Mouse (Mus musculus): ENCODE data around the gene Gm36079. TPM values are rescaled to one million over a fixed set of nuclear protein-coding genes. Genes with fewer than 3 reads are reported as not detected.
"Not testable (repeated sequence)": the region's sequence is repeated elsewhere in the genome, so short reads cannot be mapped to it uniquely, and the experiment has no call there.

Gene Gm36079
- polyA plus RNA-seq, 1 experiment from 2014 or later: not detected

DNA sequence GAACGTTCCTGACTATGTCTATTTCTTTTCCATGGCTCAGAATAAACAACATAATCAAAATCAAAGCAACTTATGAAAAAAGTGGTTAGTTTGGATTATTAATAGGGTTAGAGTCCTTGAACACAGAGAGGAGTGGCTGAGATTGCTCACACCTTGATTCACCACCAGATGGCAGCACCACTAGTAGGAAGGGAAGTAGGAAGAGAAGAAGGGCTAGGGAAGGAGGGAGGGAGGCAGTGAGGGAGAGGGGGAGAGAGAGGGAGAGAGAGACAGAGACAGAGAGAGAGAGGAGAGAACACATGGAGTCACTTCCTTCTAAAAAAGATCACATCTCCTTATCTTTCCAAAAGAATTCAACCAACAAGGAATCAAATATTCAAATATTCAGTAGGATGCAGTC lies 14.3 kb upstream of the Gm36079 start:
- not testable (repeated sequence) for H3K36me3 ChIP-seq (ENCODE audit: control insufficient read depth, insufficient read depth, low read length); H3K27ac ChIP-seq (ENCODE audit: low read depth, low read length); H3K27me3 ChIP-seq (ENCODE audit: control insufficient read depth, insufficient read depth, low read length); H3K9ac ChIP-seq (ENCODE audit: low read depth, low read length); H3K4me3 ChIP-seq (ENCODE audit: low read length); H3K4me1 ChIP-seq (ENCODE audit: control insufficient read depth, insufficient read depth, low read length); H3K9me3 ChIP-seq (ENCODE audit: control insufficient read depth, low read length); H3K4me2 ChIP-seq (replicated peaks; ENCODE audit: low read depth, low read length)
- WGBS: no CpG with 5 or more reads among the region's 1 CpGs
- ATAC-seq (ENCODE audit: low FRiP score, low TSS enrichment): peak; percentile 62; the same call in 1 of the 2 replicates

- not testable (repeated sequence) for H3K27me3 ChIP-seq (ENCODE audit: control insufficient read depth, insufficient read depth, low read length); H3K4me2 ChIP-seq (replicated peaks; ENCODE audit: low read depth, low read length); H3K27ac ChIP-seq (ENCODE audit: low read depth, low read length); H3K36me3 ChIP-seq (ENCODE audit: control insufficient read depth, insufficient read depth, low read length); H3K9ac ChIP-seq (ENCODE audit: low read depth, low read length); H3K9me3 ChIP-seq (ENCODE audit: control insufficient read depth, low read length); H3K4me1 ChIP-seq (ENCODE audit: control insufficient read depth, insufficient read depth, low read length); H3K4me3 ChIP-seq (ENCODE audit: low read length); ATAC-seq (ENCODE audit: low FRiP score, low TSS enrichment)
- WGBS: 7% methylated on average over 6 of the region's 6 CpGs
Observed at GRCm38 (mm10) chr13:120037881-120038280, 11.1 kb upstream of the Gm36079 start.

DNA sequence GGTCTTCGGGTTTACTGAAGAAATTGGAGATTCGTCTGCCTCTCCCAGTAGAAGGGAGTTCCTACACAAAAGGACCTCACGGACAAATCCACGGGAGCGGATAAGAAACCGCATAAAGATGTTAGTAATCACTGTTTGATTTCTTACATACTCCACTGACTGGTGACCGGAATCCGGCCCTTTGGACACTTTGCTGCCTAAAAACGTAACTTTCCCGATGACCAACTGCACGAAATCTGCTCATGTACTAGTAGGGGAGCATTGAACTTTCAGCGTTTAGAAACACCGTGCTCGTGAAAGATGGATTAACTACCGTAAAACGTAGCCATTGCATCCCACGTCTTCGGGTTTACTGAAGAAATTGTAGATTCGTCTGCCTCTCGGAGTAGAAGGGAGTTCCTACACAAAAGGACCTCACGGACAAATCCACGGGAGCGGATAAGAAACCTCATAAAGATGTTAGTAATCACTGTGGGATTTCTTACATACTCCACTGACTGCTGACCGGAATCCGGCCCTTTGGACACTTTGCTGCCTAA lies 9.8 kb upstream of the Gm36079 start:
- ATAC-seq (ENCODE audit: low FRiP score, low TSS enrichment); H3K4me1 ChIP-seq (ENCODE audit: control insufficient read depth, insufficient read depth, low read length); H3K36me3 ChIP-seq (ENCODE audit: control insufficient read depth, insufficient read depth, low read length); H3K9ac ChIP-seq (ENCODE audit: low read depth, low read length); H3K9me3 ChIP-seq (ENCODE audit: control insufficient read depth, low read length); H3K4me2 ChIP-seq (replicated peaks; ENCODE audit: low read depth, low read length); H3K27me3 ChIP-seq (ENCODE audit: control insufficient read depth, insufficient read depth, low read length); H3K4me3 ChIP-seq (ENCODE audit: low read length); H3K27ac ChIP-seq (ENCODE audit: low read depth, low read length): not testable (repeated sequence)
- WGBS: 0% methylated on average over 23 of the region's 25 CpGs

- WGBS: 2% methylated on average over 9 of the region's 18 CpGs
Observed at GRCm38 (mm10) chr13:120035151-120035550, 8.3 kb upstream of the Gm36079 start.

GRCm38 (mm10) chr13:120034637-120035036 lies 7.8 kb upstream of the Gm36079 start:
- peak; percentile 77; the same call in 1 of the 2 replicates for ATAC-seq (ENCODE audit: low FRiP score, low TSS enrichment)
- not testable (repeated sequence) for H3K4me2 ChIP-seq (replicated peaks; ENCODE audit: low read depth, low read length); H3K9ac ChIP-seq (ENCODE audit: low read depth, low read length); H3K27ac ChIP-seq (ENCODE audit: low read depth, low read length); H3K27me3 ChIP-seq (ENCODE audit: control insufficient read depth, insufficient read depth, low read length); H3K9me3 ChIP-seq (ENCODE audit: control insufficient read depth, low read length); H3K36me3 ChIP-seq (ENCODE audit: control insufficient read depth, insufficient read depth, low read length); H3K4me3 ChIP-seq (ENCODE audit: low read length); H3K4me1 ChIP-seq (ENCODE audit: control insufficient read depth, insufficient read depth, low read length)
- 0% methylated on average over 3 of the region's 10 CpGs for WGBS

More at GRCm38 (mm10) chr13:120035151-120035550, 8.3 kb upstream of the Gm36079 start:
- not testable (repeated sequence) for H3K4me3 ChIP-seq (ENCODE audit: low read length); H3K27ac ChIP-seq (ENCODE audit: low read depth, low read length); H3K9me3 ChIP-seq (ENCODE audit: control insufficient read depth, low read length); H3K4me1 ChIP-seq (ENCODE audit: control insufficient read depth, insufficient read depth, low read length); H3K27me3 ChIP-seq (ENCODE audit: control insufficient read depth, insufficient read depth, low read length); H3K9ac ChIP-seq (ENCODE audit: low read depth, low read length); ATAC-seq (ENCODE audit: low FRiP score, low TSS enrichment); H3K4me2 ChIP-seq (replicated peaks; ENCODE audit: low read depth, low read length); H3K36me3 ChIP-seq (ENCODE audit: control insufficient read depth, insufficient read depth, low read length)

DNA sequence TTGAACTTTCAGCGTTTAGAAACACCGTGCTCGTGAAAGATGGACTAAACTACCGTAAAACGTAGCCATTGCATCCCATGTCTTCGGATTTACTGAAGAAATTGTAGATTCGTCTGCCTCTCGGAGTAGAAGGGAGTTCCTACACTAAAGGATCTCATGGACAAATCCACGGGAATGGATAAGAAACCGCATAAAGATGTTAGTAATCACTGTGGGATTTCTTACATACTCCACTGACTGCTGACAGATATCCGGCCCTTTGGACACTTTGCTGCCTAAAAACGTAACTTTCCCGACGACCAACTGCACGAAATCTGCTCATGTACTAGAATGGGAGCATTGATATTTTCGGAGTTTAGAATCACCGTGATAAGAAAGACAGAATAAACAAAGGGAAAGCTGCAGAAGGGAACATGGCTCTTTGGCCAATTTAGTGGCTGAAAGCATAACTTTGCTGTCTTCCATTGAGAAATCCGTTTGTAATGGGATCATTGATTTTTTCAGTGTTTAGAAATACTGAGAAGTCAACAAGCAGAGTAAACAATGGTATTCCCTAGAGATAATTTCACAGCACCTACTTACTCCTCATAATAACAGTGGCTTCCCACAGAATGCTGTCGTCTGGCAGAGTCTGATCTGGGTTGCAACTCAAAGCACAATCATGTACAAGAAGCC lies 6.8 kb upstream of the Gm36079 start:
- not testable (repeated sequence) for H3K27me3 ChIP-seq (ENCODE audit: control insufficient read depth, insufficient read depth, low read length); H3K9ac ChIP-seq (ENCODE audit: low read depth, low read length); H3K4me2 ChIP-seq (replicated peaks; ENCODE audit: low read depth, low read length); H3K27ac ChIP-seq (ENCODE audit: low read depth, low read length); H3K36me3 ChIP-seq (ENCODE audit: control insufficient read depth, insufficient read depth, low read length); ATAC-seq (ENCODE audit: low FRiP score, low TSS enrichment); H3K9me3 ChIP-seq (ENCODE audit: control insufficient read depth, low read length); H3K4me3 ChIP-seq (ENCODE audit: low read length); H3K4me1 ChIP-seq (ENCODE audit: control insufficient read depth, insufficient read depth, low read length)
- WGBS: under 1% methylated on average over 17 of the region's 19 CpGs

DNA sequence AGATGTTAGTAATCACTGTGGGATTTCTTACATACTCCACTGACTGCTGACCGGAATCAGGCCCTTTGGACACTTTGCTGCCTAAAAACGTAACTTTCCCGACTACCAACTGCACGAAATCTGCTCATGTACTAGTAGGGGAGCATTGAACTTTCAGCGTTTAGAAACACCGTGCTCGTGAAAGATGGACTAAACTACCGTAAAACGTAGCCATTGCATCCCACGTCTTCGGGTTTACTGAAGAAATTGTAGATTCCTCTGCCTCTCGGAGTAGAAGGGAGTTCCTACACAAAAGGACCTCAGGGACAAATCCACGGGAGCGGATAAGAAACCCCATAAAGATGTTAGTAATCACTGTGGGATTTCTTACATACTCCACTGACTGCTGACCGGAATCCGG lies 4.9 kb upstream of the Gm36079 start:
- H3K36me3 ChIP-seq (ENCODE audit: control insufficient read depth, insufficient read depth, low read length); H3K9me3 ChIP-seq (ENCODE audit: control insufficient read depth, low read length); ATAC-seq (ENCODE audit: low FRiP score, low TSS enrichment); H3K27me3 ChIP-seq (ENCODE audit: control insufficient read depth, insufficient read depth, low read length); H3K4me2 ChIP-seq (replicated peaks; ENCODE audit: low read depth, low read length); H3K4me3 ChIP-seq (ENCODE audit: low read length); H3K4me1 ChIP-seq (ENCODE audit: control insufficient read depth, insufficient read depth, low read length); H3K27ac ChIP-seq (ENCODE audit: low read depth, low read length); H3K9ac ChIP-seq (ENCODE audit: low read depth, low read length): not testable (repeated sequence)
- under 1% methylated on average over 11 of the region's 16 CpGs for WGBS

GRCm38 (mm10) chr13:120027368-120027767 lies 557 bp upstream of the Gm36079 start:
- H3K4me1 ChIP-seq (ENCODE audit: control insufficient read depth, insufficient read depth, low read length); H3K9ac ChIP-seq (ENCODE audit: low read depth, low read length); H3K4me2 ChIP-seq (replicated peaks; ENCODE audit: low read depth, low read length); H3K4me3 ChIP-seq (ENCODE audit: low read length); H3K27me3 ChIP-seq (ENCODE audit: control insufficient read depth, insufficient read depth, low read length); H3K36me3 ChIP-seq (ENCODE audit: control insufficient read depth, insufficient read depth, low read length); H3K27ac ChIP-seq (ENCODE audit: low read depth, low read length); H3K9me3 ChIP-seq (ENCODE audit: control insufficient read depth, low read length); ATAC-seq (ENCODE audit: low FRiP score, low TSS enrichment): not testable (repeated sequence)
- 2% methylated on average over 10 of the region's 11 CpGs for WGBS

DNA sequence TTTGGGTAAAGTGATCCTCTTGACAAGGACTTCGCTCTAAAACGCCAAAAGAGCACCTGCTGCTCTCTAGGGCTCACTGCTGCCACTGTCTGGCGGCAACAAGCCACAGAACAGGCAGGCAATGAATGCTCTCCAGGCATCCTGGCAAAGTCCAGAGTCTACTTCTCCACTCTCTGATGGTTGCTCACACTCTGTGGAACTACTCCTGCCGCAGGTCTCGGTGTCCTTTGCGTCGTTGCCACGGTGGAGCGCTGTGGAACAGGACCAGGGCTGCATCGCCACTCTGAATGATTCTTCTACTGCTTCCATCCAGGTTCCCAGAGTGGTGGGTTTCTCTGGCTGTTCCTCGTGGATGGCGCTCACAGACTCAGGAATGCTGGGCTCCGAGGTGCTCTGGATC lies 438 bp downstream of the Gm36079 start:
- not testable (repeated sequence) for H3K9me3 ChIP-seq (ENCODE audit: control insufficient read depth, low read length); H3K27me3 ChIP-seq (ENCODE audit: control insufficient read depth, insufficient read depth, low read length); H3K27ac ChIP-seq (ENCODE audit: low read depth, low read length); H3K4me1 ChIP-seq (ENCODE audit: control insufficient read depth, insufficient read depth, low read length); H3K36me3 ChIP-seq (ENCODE audit: control insufficient read depth, insufficient read depth, low read length); H3K4me2 ChIP-seq (replicated peaks; ENCODE audit: low read depth, low read length); H3K4me3 ChIP-seq (ENCODE audit: low read length); H3K9ac ChIP-seq (ENCODE audit: low read depth, low read length)
- peak; percentile 84; the same call in 1 of the 2 replicates for ATAC-seq (ENCODE audit: low FRiP score, low TSS enrichment)
- 0% methylated on average over 3 of the region's 13 CpGs for WGBS

Data from kidney, embryonic 14.5 days (tissue).